Mouse (Mus musculus): Measurements from ENCODE around the gene Senp1. TPM values are rescaled to one million over a fixed set of nuclear protein-coding genes. Genes with fewer than 3 reads are reported as not detected.

The Senp1 gene
- polyA plus RNA-seq, 1 experiment, result 9.9 TPM

DNA sequence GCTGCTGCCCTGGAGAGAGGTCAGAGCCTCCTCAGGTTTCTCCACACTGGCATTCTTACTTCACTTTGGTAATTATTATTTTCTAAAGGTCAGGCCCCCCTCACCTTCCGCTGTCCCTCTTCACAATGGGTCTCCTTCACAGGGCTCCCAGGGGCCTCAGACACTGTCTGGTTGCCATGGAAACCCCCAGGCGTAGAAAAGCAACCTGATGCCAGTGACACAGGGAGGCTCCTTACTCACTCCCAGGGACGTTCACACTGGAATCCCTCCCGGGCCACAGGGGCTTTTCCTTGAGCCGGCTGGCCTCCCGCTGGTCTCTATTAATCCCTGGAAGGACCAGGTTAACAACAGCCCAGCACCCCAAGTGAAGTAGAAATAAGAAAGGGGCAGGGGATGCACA, 103.4 kb downstream of the Senp1 start:
- no peak for DNase-seq (ENCODE audit: low read depth in 1 of 2, low spot score in 2 of 2)

DNA sequence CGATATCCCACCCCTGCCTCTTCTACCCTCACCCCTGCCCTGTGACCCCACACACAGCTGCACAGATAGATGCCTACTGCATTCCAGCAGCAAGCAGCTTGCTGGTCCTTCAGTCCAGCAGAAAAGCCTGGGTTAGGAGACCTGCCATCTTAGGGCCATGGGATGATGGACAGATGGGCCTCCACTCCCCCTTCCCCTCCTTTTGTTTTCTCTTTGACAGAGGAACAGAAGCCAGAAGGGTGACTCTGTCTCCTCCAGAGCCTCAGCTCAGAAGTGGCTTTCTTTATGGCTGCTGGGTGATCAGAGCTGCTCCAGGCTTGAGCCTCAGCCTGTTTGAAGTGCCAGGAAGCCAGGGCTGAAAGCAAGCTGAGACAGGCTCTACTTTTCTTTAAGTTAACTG, 104.0 kb downstream of the Senp1 start:
- Histone ChIP-seq H3K36me3 (ENCODE audit: control insufficient read depth, insufficient read depth, low read length) (no peaks in the 10 kb centered on the region), H3K27me3 (ENCODE audit: control insufficient read depth, insufficient read depth, low read length) (no peaks in the 10 kb centered on the region), H3K4me3 (ENCODE audit: extremely low read depth, insufficient read depth, insufficient read length) (no peak overlapping the region), H3K4me1 (ENCODE audit: control insufficient read depth, insufficient read depth, insufficient read length) (no peaks in the 10 kb centered on the region), H3K27ac (ENCODE audit: insufficient read depth, low read length) (no peak overlapping the region)
- WGBS, result 100% methylated on average over 1 of the region's 1 CpGs
- TF ChIP-seq POLR2A (IDR thresholded peaks at IDR 0.05; ENCODE audit: low read depth, low read length) (no peak), CTCF (IDR thresholded peaks at IDR 0.05; ENCODE audit: extremely low read depth, insufficient read depth, insufficient read length, insufficient replicate concordance) (no peak)
- no peak for DNase-seq (ENCODE audit: low read depth in 1 of 2, low spot score in 2 of 2)

More for the DNA sequence above, 103.4 kb downstream of the Senp1 start:
- Histone ChIP-seq H3K4me1 (ENCODE audit: control insufficient read depth, insufficient read depth, insufficient read length) (no peaks in the 10 kb centered on the region), H3K4me3 (ENCODE audit: extremely low read depth, insufficient read depth, insufficient read length) (no peak overlapping the region), H3K27ac (ENCODE audit: insufficient read depth, low read length) (no peak overlapping the region), H3K27me3 (ENCODE audit: control insufficient read depth, insufficient read depth, low read length) (no peaks in the 10 kb centered on the region), H3K36me3 (ENCODE audit: control insufficient read depth, insufficient read depth, low read length) (no peaks in the 10 kb centered on the region)
- TF ChIP-seq CTCF (IDR thresholded peaks at IDR 0.05; ENCODE audit: extremely low read depth, insufficient read depth, insufficient read length, insufficient replicate concordance) (no peak), POLR2A (IDR thresholded peaks at IDR 0.05; ENCODE audit: low read depth, low read length) (no peak)
- 48% methylated on average over 6 of the region's 6 CpGs for WGBS

Other genes starting within 250 kb of the Senp1 start
- gene Hdac7, start 249.2 kb downstream of the Senp1 start, polyA plus RNA-seq (2012; rRNA removed), result 104 and 137 TPM in 2 replicates
- gene Vdr, start 183.1 kb downstream of the Senp1 start, polyA plus RNA-seq (2012; rRNA removed), result 0.70 and 0.96 TPM in 2 replicates
- 17.2 and 22.9 TPM in 2 replicates for gene Tmem106c, start 129.5 kb downstream of the Senp1 start, polyA plus RNA-seq (2012; rRNA removed)
- gene Col2a1, start 89.0 kb downstream of the Senp1 start, polyA plus RNA-seq (2012; rRNA removed), result 0.02 TPM in 2 replicates
- 6.4 and 7.8 TPM in 2 replicates for gene Pfkm, start 1.2 kb downstream of the Senp1 start, polyA plus RNA-seq (2012; rRNA removed)
- 18.8 and 24.4 TPM in 2 replicates for gene Asb8, start 71.9 kb upstream of the Senp1 start, polyA plus RNA-seq (2012; rRNA removed)
- gene Ccdc184, start 73.4 kb upstream of the Senp1 start, polyA plus RNA-seq (2012; rRNA removed), result 0.84 and 0.88 TPM in 2 replicates
- not detected in 2 replicates for gene Olfr288, start 101.8 kb upstream of the Senp1 start, polyA plus RNA-seq (2012; rRNA removed)
- not detected in 2 replicates for gene Gm44579, start 127.2 kb upstream of the Senp1 start, polyA plus RNA-seq (2012; rRNA removed)
- not detected in 2 replicates for gene Olfr287, start 127.3 kb upstream of the Senp1 start, polyA plus RNA-seq (2012; rRNA removed)
- gene Olfr286, start 140.7 kb upstream of the Senp1 start, polyA plus RNA-seq (2012; rRNA removed), result not detected in 2 replicates
- gene H1fnt, start 163.5 kb upstream of the Senp1 start, polyA plus RNA-seq (2012; rRNA removed), result not detected in 2 replicates
- 0.09 and 0.22 TPM in 2 replicates for gene Zfp641, start 202.4 kb upstream of the Senp1 start, polyA plus RNA-seq (2012; rRNA removed)
- gene Olfr285, start 223.6 kb upstream of the Senp1 start, polyA plus RNA-seq (2012; rRNA removed), result not detected in 2 replicates
- gene Olfr284, start 247.2 kb upstream of the Senp1 start, polyA plus RNA-seq (2012; rRNA removed), result not detected in 2 replicates